Mouse (Mus musculus) leukemia stem cell, adult 10-12 weeks (primary cell): ENCODE measurements around the gene 2410002F23Rik. TPM values are rescaled to one million over a fixed set of nuclear protein-coding genes. Genes with fewer than 3 reads are reported as not detected.

Experiments
- polyA plus RNA-seq: library from polyadenylated mRNA; stranded (reverse); fragments of >175 nt; gene quantifications from 2 replicates; pipeline ENCODE4 v1.2.3, GENCODE M21; 2012; ENCODE audit warnings: low replicate concordance

The 2410002F23Rik gene
- polyA plus RNA-seq, result 116 and 153 TPM in 2 replicates

GRCm38 (mm10) chr7:44246055-44246983 is at the start of gene 2410002F23Rik, which contains the start of gene 1700028J19Rik:
2410002F23Rik (plus strand) TSS chr7:44246722.
1700028J19Rik (minus strand) TSS chr7:44246695.

GRCm38 (mm10) chr7:44197891-44198290 is 48.6 kb upstream of the 2410002F23Rik start, which contains the start of gene Klk1b3:
Klk1b3 (plus strand) TSS chr7:44198191.

GRCm38 (mm10) chr7:44207135-44207534 is 39.4 kb upstream of the 2410002F23Rik start, which contains the start of gene Klk1b4:
Klk1b4 (plus strand) TSS chr7:44207435.

GRCm38 (mm10) chr7:44215645-44216044 is 30.9 kb upstream of the 2410002F23Rik start, which contains the start of gene Klk1b5:
Klk1b5 (plus strand) TSS chr7:44215945.

GRCm38 (mm10) chr7:44225076-44225475 is 21.4 kb upstream of the 2410002F23Rik start, which contains the start of gene Klk1:
Klk1 (plus strand) TSS chr7:44225360.

GRCm38 (mm10) chr7:44235909-44236308 is 10.6 kb upstream of the 2410002F23Rik start, which contains the start of gene Gm36864:
Gm36864 (plus strand) TSS chr7:44236177.

GRCm38 (mm10) chr7:44257278-44257677 is 10.8 kb downstream of the 2410002F23Rik start, which contains the start of gene Acp4:
Acp4 (minus strand) TSS chr7:44257378.

GRCm38 (mm10) chr7:44261147-44261546 is 14.6 kb downstream of the 2410002F23Rik start, which contains the start of gene Gm15517:
Gm15517 (plus strand) TSS chr7:44261447.

Other genes starting within 250 kb of the 2410002F23Rik start
- not detected in 2 replicates for gene Klk1b26, start 234.6 kb upstream of the 2410002F23Rik start, polyA plus RNA-seq
- gene Klk1b27, start 194.4 kb upstream of the 2410002F23Rik start, polyA plus RNA-seq, result 1.8 TPM in 1 of 2 replicates, not detected in the other
- gene Klk1b21, start 144.4 kb upstream of the 2410002F23Rik start, polyA plus RNA-seq, result 0.28 TPM in 1 of 2 replicates, not detected in the other
- gene Klk1b22, start 134.0 kb upstream of the 2410002F23Rik start, polyA plus RNA-seq, result not detected in 2 replicates
- gene Klk1b16, start 110.0 kb upstream of the 2410002F23Rik start, polyA plus RNA-seq, result not detected in 2 replicates
- gene Klk1b24, start 58.5 kb upstream of the 2410002F23Rik start, polyA plus RNA-seq, result not detected in 2 replicates
- gene Klk1b3, start 48.5 kb upstream of the 2410002F23Rik start, polyA plus RNA-seq, result not detected in 2 replicates
- gene Klk1b4, start 39.3 kb upstream of the 2410002F23Rik start, polyA plus RNA-seq, result not detected in 2 replicates
- 0.30 TPM in 1 of 2 replicates, not detected in the other for gene Klk1b5, start 30.8 kb upstream of the 2410002F23Rik start, polyA plus RNA-seq
- 1.5 and 4.1 TPM in 2 replicates for gene Klk1, start 21.4 kb upstream of the 2410002F23Rik start, polyA plus RNA-seq
- gene Gm36864, start 10.5 kb upstream of the 2410002F23Rik start, polyA plus RNA-seq, result not detected in 2 replicates
- 0.83 TPM in 1 of 2 replicates, not detected in the other for gene 1700028J19Rik, start within 50 bp of the 2410002F23Rik start, polyA plus RNA-seq
- gene Acp4, start 10.7 kb downstream of the 2410002F23Rik start, polyA plus RNA-seq, result not detected in 2 replicates
- not detected in 2 replicates for gene Gm15517, start 14.7 kb downstream of the 2410002F23Rik start, polyA plus RNA-seq
- 0.48 and 0.55 TPM in 2 replicates for gene Clec11a, start 60.2 kb downstream of the 2410002F23Rik start, polyA plus RNA-seq
- gene Shank1, start 63.5 kb downstream of the 2410002F23Rik start, polyA plus RNA-seq, result 10.4 and 21.0 TPM in 2 replicates
- 0.24 and 0.44 TPM in 2 replicates for gene Syt3, start 137.4 kb downstream of the 2410002F23Rik start, polyA plus RNA-seq
- 0.23 TPM in 1 of 2 replicates, not detected in the other for gene 1700008O03Rik, start 139.1 kb downstream of the 2410002F23Rik start, polyA plus RNA-seq
- not detected in 2 replicates for gene Lrrc4b, start 182.3 kb downstream of the 2410002F23Rik start, polyA plus RNA-seq
- 0.30 TPM in 1 of 2 replicates, not detected in the other for gene Aspdh, start 218.7 kb downstream of the 2410002F23Rik start, polyA plus RNA-seq
- gene Josd2, start 221.3 kb downstream of the 2410002F23Rik start, polyA plus RNA-seq, result 650 and 1,462 TPM in 2 replicates
- 406 and 427 TPM in 2 replicates for gene Emc10, start 249.8 kb downstream of the 2410002F23Rik start, polyA plus RNA-seq
- 6.6 and 8.4 TPM in 2 replicates for gene Fam71e1, start 249.9 kb downstream of the 2410002F23Rik start, polyA plus RNA-seq